Mouse (Mus musculus): ENCODE measurements at regions not wholly inside any gene's neighbourhood (a gene's known extent, or its start where the extent isn't known, plus 50 kb on each side); places are given as distances from the start of the nearest gene placed in this dataset.
"Not testable (repeated sequence)": the region's sequence is repeated elsewhere in the genome, so short reads cannot be mapped to it uniquely, and the experiment has no call there.

GRCm38 (mm10) chr10:99320797-99321196, 57.8 kb downstream of the Dusp6 start:
- ATAC-seq (ENCODE audit: poor library complexity, severe bottlenecking) = no peak

DNA sequence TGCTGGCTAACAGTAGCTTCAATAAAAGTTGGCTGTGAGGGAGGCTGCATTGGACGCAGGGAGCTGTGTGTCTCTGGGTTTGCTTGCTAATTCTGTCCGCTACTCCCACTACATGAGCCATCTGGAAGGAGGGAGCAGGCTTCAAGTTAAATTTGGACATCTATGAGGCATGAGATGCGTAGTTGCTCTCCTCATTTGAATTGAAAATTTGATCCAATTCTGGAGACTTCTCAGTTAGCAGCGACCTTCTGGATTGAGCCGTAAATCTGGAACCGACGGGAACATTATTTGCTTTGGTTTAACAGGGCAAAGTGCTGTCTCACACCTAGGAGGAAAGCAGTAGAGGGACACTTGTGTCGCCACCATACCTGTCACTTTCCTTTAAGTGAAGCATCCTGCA, 60.3 kb downstream of the Dusp6 start:
- no peak for ATAC-seq (ENCODE audit: poor library complexity, severe bottlenecking)

- no peak for ATAC-seq (ENCODE audit: poor library complexity, severe bottlenecking)
These were observed 64.5 kb downstream of the Dusp6 start for GRCm38 (mm10) chr10:99327501-99327900.

GRCm38 (mm10) chr10:99328568-99328967, 65.5 kb downstream of the Dusp6 start:
- ATAC-seq (ENCODE audit: poor library complexity, severe bottlenecking) = no peak

- ATAC-seq (ENCODE audit: poor library complexity, severe bottlenecking) = peak; percentile 52; the same call in 1 of the 2 replicates
These were observed 66.4 kb downstream of the Dusp6 start for GRCm38 (mm10) chr10:99329469-99329868.

DNA sequence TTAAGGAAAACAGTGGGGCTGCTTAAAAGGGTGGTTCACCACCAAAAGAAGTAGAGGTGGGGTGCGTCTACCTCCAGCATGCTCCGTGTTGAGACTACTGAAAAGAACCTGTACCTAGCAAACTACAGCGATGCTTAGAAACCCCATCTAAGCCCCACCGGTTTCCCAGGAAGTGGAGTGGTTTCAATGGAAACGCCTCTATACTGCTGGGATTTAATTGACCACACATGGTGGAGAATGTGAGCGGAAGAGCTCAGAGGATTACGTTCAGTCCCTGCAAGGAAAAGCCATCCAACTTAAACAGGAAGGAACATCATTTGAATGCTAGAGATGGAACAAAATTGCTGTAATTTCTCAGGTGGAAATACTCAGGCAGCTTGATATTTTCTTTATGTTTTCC, 67.5 kb downstream of the Dusp6 start:
- ATAC-seq (ENCODE audit: poor library complexity, severe bottlenecking) = no peak

DNA sequence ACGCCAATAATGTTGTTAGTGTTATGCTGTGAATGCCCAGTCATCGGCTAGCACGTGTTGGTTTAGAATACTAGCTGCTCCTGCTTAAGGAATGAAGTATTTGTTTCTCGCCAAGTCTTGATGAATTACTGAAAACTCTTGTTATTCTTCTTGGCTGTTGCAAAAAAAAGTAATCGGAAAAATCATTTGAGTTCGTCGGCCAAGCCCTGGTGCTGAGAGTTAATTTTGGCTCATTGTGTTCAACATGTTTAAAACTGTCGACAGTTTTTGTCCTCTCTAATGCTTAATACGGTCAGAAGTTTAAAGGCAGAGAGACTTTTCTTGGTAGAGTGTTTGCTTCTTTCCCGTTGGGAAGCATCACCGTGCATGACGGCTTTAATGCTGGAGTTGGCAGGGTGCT, 68.8 kb downstream of the Dusp6 start:
- ATAC-seq (ENCODE audit: poor library complexity, severe bottlenecking) = no peak

- ATAC-seq (ENCODE audit: poor library complexity, severe bottlenecking) = no peak
These were observed 70.8 kb downstream of the Dusp6 start for GRCm38 (mm10) chr10:99333831-99334230.

DNA sequence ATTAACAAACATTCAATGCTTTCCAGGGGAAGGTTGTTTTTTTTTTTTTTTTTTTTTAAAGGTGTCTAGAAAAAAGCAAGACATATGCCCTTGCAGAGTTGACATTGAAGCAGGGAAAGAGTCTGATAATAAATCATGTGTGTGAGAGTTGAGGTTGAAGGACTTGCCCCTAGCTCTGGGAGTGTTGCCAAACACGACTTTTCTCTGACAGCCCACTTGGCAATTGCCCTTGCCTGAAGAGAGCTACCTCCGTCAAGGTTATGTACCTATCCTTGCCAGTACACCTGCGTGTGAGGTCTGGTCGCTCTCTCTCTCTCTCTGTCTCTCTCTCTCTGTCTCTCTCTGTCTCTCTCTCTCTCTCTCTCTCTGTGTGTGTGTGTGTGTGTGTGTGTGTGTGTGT, 73.1 kb downstream of the Dusp6 start:
- ATAC-seq (ENCODE audit: poor library complexity, severe bottlenecking) = no peak

DNA sequence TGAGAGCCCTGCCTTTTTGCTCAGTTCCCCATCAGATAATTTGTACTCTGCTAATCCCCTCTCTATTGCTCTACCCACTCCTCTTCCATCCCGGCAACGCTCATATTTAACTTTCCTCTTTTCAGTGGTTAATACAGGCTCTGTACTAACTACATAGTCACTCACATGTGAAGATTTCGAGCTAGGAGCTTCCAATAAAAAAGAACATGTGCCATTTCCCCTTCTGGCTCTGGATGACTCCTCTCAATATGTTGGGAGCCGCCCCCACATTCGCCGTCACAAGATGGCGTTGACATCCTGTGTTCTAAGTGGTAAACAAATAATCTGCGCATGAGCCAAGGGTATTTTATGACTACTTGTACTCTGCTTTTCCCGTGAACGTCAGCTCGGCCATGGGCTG, 75.8 kb downstream of the Dusp6 start:
- not testable (repeated sequence) for ATAC-seq (ENCODE audit: poor library complexity, severe bottlenecking)

- ATAC-seq (ENCODE audit: poor library complexity, severe bottlenecking) = not testable (repeated sequence)
These were observed 76.4 kb downstream of the Dusp6 start for GRCm38 (mm10) chr10:99339291-99339912.

- not testable (repeated sequence) for ATAC-seq (ENCODE audit: poor library complexity, severe bottlenecking)
These were observed 77.0 kb downstream of the Dusp6 start for GRCm38 (mm10) chr10:99340057-99340456.

- 0 out of 2 replicates have a peak, but pooled peaks have one; percentile 18 for ATAC-seq (ENCODE audit: poor library complexity, severe bottlenecking)
These were observed 86.2 kb downstream of the Dusp6 start for GRCm38 (mm10) chr10:99349125-99349716.

- peak; percentile 83 for ATAC-seq (ENCODE audit: poor library complexity, severe bottlenecking)
These were observed 90.7 kb downstream of the Dusp6 start for GRCm38 (mm10) chr10:99353541-99354292.

- ATAC-seq (ENCODE audit: poor library complexity, severe bottlenecking) = no peak
These were observed 91.3 kb downstream of the Dusp6 start for GRCm38 (mm10) chr10:99354352-99354751.

DNA sequence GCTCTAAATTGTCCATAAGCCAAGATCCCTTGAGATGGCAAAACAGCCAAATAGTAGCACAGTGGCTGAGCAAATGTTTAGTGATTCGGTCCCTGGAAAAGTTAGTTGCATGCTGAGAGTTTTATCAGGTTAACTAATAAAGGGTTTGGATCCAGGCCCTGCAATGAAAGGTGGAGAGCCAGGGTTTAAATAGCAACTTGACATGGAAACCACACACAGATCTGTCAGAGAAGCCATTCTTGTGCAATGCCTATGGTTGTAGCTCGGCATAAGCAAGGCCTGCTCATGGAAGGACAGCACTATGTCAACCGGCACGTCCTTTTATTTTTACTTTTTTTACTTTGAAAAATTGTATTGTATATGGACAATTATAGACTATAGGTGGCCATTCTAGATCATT, 92.3 kb downstream of the Dusp6 start:
- peak; percentile 39; the same call in 1 of the 2 replicates for ATAC-seq (ENCODE audit: poor library complexity, severe bottlenecking)

- ATAC-seq (ENCODE audit: poor library complexity, severe bottlenecking) = no peak
These were observed 93.2 kb downstream of the Dusp6 start for GRCm38 (mm10) chr10:99356221-99356620.

GRCm38 (mm10) chr10:99356883-99357282, 93.9 kb downstream of the Dusp6 start:
- ATAC-seq (ENCODE audit: poor library complexity, severe bottlenecking) = no peak

DNA sequence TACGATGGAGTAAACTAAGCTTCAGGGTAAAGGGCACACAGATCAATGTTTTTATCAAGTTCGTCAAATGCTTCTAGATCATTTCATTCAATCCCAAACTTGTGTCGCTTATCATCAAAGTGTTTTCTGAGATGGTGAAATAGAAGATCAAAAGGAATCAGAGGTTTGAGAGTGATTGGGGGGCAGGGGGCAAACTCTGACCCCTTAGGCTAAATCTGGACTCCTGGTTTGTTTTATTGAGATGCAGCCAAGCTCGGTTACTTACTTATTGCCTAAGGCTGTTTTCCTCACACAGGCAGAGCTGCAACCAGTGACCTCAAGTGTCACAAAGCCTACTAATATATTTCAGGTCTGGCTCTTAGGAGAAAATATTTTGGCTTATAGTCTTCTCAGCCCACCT, 94.3 kb downstream of the Dusp6 start:
- no peak for ATAC-seq (ENCODE audit: poor library complexity, severe bottlenecking)

DNA sequence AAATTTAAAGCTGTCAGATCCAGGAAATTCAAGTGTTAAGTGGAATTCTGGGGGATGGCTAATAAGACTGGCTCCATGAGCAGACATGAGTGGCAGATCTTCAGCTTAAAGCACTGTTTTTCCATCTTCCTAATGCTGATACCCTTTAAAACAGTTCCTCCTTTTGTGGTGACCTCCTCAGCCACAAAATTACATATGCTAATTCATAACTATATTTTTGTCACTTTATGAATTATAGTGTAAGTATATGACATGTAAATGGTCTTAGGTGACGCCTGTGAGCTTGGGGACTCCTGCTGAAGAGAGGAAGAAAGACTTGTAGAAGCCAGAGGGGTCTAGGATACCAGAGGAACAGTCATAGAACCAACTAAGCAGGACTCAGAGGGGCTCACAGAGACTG, 95.2 kb downstream of the Dusp6 start:
- ATAC-seq (ENCODE audit: poor library complexity, severe bottlenecking) = 0 out of 2 replicates have a peak, but pooled peaks have one; percentile 14

GRCm38 (mm10) chr10:99359439-99359866, 96.4 kb downstream of the Dusp6 start:
- no peak for ATAC-seq (ENCODE audit: poor library complexity, severe bottlenecking)

DNA sequence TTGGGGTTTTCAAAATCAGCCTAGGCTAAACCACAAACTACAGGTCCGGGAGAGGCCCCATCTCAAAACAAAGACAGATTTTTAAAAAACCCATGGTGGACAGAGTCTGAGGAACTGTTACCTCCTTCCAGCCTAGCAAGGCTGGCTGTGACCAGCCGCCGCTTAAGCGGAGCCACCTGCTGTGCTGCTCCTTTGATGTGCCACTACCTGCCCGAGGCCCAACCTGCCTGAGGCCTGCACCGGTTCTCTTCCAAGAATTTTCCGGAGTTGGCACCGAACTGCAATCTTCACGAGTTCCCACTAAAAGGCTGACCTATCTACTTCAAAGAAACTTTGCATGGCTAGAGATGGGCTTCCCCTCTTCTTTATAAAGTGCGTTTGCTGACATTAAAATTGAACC, 97.6 kb downstream of the Dusp6 start:
- not testable (repeated sequence) for ATAC-seq (ENCODE audit: poor library complexity, severe bottlenecking)

Measured in megakaryocyte, adult 5-6 weeks (primary cell).